Mouse (Mus musculus): ENCODE measurements around the gene Sdhc.
"Not testable (repeated sequence)": the region's sequence is repeated elsewhere in the genome, so short reads cannot be mapped to it uniquely, and the experiment has no call there.

The Sdhc gene

GRCm38 (mm10) chr1:171078419-171078818 is 72.0 kb downstream of the Sdhc start:
- not testable (repeated sequence) for DNase-seq

GRCm38 (mm10) chr1:171077955-171078354 is 72.4 kb downstream of the Sdhc start:
- not testable (repeated sequence) for DNase-seq

- DNase-seq = not testable (repeated sequence)
Measured at GRCm38 (mm10) chr1:171077192-171077591, 73.2 kb downstream of the Sdhc start.

Measured in embryo, embryonic 11 days (tissue).